Mouse (Mus musculus) layer of hippocampus, postnatal 14 days (tissue): ENCODE data around the gene Traf3ip2. TPM values are rescaled to one million over a fixed set of nuclear protein-coding genes. Genes with fewer than 3 reads are reported as not detected.

Source experiments
- DNase-seq, 2 experiments: peaks; one replicate each; pipeline ENCODE4 v3.0.0; 2021 to 2022; ENCODE audit warnings: low spot score in 2 of 2, mixed read lengths in 1 of 2
- long read RNA-seq, 2 experiments: library from polyadenylated mRNA; stranded (forward); transcript quantifications; one replicate each; pipeline ENCODE4 v2.0.0; 2021
- total RNA-seq, 2 experiments: library from RNA; stranded (reverse); gene quantifications; 2 replicates each; pipeline ENCODE4 v1.2.3; 2021

The Traf3ip2 gene
- total RNA-seq, result 1 to 10 TPM; 3.6 to 4.3 TPM
- long read RNA-seq, experiment 1, partial matches to known transcripts, result 0 of 3 reads
- long read RNA-seq, experiment 1, other reads (novel, unspliced or antisense), result 3 of 3 reads
- long read RNA-seq, experiment 2, partial matches to known transcripts, result 0 of 2 reads
- long read RNA-seq, experiment 2, other reads (novel, unspliced or antisense), result 1 of 2 reads

DNA sequence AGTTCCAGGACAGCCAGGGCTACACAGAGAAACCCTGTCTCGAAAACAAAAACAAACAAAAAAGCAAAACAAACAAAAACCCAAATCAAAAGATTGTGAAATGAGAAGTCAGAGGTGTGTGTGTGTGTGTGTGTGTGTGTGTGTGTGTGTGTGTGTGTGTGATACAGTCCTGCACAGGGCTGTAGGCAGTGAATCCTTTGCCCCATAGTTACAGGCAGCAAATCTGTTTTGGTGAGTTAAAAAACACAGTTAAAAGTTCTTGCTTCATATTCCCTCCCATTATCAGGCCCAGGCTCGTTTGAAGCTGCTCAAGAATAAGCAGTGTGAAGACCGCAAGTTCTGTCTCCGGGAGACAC is at the start of gene Traf3ip2:
Gene Traf3ip2, plus strand, starts transcription at position 302 of the 356 bp plus-strand sequence.
- DNase-seq, result no peak

DNA sequence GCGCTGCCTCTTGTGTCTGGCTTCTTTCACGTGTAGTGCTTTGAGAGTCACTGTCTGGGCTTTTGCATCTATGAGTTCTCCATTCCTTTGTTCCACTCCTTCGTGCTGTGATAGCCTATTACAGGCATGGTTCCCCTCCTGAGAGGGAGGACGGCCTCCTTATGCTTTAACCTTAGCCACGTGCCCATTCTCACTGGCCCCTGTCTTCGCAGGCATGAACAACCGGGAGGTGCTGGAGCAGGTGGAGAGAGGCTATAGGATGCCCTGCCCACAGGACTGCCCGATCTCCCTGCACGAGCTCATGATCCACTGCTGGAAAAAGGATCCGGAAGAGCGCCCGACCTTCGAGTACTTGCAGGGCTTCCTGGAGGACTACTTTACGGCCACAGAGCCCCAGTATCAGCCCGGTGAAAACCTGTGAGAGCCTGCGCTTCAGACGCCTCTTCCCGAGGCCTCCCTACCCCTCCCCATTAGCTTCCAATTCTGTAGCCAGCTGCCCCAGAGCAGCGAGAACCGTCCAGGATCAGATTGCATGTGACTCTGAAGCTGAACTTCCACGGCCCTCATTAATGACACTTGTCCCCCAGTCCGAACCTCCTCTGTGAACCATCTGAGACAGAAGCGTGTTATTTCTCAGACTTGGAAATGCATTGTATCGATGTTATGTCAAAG is 49.0 kb upstream of the Traf3ip2 start:
- no peak for DNase-seq

DNA sequence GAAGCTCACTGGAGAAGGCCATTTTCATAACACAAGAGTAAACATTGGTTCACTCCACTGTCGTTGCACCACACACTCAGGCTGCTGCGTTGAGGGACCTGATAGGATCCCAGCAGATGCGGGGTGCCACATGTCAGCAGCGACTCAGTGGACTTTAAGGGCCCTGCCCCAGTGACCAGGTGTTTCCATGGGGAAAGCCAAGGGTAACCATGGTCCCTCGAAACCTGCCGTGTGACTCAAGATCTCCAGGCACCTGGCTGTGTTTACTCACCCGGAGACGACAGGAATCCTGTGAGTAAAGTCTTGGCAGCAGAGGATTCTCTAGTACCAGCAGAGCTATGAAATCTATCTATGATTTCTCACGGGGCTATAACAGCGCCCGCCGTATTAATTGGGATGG is 45.8 kb upstream of the Traf3ip2 start:
- DNase-seq, result no peak

DNA sequence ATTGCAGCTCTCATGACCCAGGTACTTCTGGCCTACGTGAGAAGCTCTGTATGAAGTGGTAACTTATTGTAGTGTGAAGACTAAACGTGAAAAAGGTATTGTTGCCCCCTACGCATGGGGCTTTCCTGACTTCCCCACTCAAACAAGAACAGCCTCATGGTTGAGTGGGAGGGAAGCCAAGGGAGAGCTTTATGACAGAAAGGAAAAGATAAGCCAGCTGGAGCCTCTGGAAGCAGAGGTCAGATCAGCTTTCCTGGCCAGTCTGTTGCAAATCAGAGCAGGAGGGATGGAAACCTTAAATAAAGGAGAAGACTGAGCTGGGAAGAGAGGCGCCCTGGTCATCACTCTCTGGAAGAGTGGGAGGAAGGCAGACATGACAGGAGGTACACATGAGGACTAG is 43.7 kb upstream of the Traf3ip2 start:
- DNase-seq, result no peak

DNA sequence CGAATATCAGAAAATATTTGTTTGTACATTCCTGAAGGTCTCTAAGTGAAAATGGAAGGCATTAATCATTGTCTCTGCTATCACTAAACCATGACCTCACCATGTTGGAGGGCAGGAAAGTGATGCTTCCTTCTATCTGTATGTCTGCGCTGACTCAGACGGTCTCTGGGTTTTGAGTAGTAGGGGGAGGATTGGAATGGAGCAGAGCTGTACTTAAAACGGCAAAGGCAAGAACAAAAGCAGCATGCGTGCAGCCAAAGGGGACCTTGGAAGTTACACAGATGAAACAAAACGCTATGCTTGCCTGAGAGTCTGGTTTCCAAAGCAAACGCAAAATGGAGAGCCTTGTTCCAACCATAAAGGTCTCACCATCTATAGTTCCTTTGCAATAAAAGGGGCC is 41.7 kb upstream of the Traf3ip2 start:
- DNase-seq, result no peak

DNA sequence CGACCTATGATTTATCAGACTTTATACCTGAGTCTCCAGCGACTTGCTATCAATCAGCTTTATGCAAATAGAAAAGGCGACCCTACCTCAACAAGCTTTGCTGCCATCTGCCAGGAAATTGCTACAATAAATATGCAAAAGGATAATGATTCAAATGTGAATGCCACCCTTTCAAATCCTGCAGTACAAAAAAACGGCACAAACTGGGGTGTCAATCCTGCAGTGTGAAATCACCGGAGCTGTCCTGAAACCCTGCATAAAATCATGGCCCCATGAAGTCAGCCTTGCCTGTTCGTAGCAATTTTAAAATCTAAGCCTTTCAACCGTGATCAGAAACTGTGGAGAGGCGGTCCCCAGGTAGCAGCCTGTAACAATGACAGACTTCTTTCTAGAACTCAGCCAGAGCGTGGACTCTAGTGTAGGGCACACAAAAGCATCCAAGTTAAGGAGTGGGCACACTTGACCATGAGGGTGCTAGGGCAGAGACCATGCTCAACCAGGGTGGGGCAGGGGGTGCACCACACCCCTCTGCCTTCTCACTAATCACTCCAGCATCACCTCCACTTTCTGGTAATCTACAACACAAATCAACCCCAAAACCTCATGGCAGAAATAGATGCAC is 40.6 kb upstream of the Traf3ip2 start:
- no peak for DNase-seq

DNA sequence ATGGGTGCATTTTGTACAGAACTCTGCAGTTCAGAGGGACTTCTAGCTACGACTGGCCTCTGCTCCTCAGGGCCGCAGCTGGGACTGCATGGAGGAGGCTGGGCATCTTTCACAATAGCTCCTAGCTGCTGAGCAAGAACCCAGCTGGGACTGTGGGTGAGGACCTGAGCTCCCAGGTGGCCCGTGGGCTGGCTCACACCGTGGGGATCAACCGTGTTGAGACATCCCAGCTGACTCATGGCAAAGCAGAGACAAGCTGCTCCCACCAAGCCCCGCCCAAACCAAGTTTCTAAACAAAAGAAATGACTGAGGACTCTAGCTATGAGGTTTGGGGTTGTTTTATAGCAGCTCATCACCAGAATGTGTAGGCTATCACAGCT is 40.1 kb upstream of the Traf3ip2 start:
- DNase-seq, result peak; percentile 43 to 66

DNA sequence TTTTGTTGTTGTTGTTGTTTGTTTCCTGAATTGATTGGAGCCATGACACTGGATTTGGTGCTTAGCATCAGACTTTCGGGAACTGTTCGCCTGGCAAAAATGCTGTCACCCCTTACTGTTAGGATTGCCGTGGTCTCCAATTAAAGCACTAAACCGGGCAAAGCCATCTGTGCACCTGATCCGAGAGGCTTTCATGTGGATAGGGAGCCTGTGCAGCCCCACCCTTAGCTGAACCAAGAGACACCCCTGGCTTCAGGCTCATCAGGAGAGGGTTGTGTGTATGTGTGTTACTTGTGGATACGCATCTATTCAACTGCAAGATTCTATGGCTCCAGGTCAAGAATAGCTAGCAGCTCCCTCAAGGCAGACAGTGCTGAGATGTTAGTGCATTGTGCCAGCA is 36.3 kb upstream of the Traf3ip2 start:
- DNase-seq, result no peak

DNA sequence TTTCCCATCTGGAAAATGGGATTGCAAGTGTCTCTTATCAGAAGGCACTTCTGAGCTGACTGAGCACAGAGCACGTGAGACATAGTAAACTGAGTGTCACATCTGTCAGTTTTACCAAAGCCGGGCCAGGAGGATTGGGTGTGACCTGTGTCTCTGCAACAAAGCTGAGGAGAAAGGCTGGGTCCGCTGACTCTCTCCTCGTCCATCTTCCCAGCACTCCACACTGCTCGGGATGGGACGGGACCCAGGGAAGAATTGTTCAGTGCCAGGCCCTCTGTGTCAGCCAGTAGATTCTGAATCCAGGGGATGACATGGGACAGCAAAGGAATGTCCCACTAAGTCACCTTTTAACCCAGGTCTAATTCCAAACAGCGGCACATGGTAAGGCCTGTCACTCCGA is 32.3 kb upstream of the Traf3ip2 start:
- DNase-seq, result no peak

DNA sequence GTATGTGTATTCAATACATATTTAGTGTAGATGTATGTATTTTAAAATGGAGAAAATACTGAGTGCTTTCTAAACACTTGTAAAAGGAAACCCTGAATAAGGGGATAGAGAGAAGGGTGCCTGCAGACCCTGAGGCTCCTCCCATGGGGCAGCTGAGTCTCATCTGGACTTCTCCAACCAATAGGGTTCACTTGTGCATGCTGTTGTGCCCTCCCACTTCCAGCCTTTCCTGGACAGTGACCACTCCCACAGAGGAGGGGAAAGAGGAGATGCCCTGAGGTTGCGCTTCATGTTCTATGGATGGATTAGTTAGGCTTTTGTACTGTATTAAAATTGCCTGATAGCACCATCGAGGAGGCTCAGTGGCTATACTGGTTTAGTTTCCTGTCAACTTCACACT is 30.3 kb upstream of the Traf3ip2 start:
- DNase-seq, result no peak

DNA sequence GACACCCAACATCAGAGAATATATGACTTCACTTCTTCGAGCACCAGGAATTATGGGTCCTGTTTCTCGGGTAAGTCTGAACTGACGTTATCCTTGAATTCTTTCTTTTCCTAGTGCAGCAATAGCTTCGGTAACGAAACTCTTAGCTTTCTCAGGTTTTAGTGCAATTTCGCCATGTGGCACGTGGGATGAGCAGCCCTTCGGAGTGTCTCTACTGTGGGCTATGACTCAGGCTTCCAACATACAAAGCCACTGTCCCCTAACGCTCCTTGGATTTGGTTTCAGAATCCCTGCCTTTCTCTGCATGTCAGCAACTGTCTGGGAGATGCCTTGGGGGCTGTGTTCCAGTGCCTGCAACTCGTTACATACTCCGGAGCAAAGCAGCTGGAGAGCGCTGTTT is 29.0 kb upstream of the Traf3ip2 start:
- DNase-seq, result no peak

DNA sequence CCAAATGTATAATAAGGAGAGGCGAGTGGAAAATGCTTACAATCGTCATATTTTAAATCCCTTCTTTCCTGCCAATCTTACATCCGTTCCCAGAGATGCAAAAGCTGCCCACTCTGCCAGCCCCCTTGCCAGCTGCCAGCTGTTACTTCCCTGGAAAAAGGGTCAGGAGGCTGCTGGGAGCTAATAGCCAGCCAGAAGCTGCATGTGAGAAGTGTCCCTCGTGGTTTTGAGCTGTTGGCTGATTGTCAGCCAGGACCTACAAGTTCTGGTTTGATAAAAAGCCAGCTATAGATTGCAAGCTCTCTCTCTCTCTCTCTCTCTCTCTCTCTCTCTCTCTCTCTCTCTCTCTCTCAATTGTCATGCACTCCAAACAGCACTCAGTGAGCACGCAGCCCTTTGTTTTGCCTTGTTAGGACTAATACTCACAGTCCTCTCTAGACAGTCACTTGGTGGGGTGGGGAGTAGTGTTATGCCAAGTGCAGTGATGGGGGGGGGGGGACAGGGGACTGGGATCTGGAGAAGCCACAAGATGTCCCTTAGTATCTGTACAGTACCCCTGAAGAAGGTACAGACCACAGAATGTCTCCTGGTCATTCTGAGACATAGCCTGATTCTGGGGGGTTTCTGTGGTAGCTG is 25.3 kb upstream of the Traf3ip2 start:
- DNase-seq, result peak in 1 of 2 experiments; percentile 41

DNA sequence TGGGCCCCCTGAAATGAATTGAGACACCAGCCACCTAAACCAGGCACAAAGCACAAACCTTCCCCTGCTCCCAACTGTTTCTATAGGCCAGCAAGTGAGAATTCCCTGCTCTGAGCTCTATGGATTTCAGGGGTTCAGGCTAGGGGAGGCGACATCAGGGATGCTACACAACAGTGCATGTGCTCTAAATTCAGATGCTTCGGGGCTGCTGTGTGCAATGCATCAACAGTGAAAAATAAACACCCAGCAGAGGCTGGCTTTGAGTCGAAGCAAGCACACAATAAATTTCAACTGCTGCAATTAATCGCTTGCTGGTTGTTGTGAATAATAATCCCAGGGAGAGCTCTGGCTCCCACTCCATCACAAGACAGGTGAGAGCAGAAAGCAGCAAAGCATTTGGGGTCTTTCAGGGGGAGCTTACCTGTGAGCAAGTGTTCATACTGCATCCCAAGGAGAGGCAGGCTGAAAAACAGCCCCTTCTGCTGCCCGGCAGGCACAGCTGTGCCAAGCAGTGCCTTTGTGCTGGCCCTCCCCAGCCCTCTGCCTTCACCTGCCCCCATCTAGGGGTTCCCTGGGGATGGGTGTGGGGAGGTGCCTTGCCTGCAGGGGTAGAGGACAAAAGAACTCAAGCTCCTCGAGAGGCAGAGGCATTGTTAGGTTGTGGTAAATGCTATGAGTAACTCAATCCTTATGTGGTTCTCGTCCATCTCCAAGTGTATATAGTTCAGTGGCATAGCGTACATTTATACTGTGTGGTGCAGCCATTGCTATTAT is 24.6 kb upstream of the Traf3ip2 start:
- DNase-seq, result no peak

DNA sequence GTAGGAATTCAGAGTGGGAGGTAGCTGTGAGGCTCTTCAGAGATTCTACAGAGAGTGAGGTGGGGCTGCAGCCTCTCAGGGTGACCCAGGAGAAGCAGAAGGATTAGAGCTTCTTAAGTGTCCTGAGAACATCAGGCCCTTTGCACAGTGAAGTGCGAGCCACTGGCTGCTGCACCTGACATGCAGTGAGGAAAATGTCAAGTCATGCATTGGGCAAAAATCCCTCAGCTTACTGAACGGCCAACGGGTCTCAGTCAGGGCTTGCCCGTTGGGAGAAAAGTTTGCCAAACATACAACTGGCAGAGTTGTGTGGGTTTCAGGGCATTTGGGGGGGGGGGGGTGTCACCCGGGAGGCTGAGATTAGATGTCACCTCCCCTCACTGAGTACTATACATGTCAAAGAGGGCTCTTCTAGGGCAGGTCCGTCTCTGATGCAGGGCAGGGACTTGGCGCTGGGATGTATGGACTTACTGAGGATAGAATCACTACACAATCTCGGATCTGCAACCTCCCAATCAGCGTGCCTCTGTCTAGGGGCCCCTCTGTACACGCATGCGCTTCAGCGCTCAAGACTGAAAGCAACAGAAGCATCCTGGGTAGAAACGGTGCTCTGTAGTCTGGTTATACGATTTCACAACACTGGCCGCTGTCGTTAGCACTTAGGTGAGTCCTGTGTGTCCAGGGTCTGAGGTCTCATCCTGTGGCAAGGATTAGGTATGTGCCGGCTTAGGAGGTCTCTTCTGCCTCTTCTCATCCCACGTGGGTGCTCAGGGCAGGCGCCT is 22.8 kb upstream of the Traf3ip2 start:
- no peak for DNase-seq

DNA sequence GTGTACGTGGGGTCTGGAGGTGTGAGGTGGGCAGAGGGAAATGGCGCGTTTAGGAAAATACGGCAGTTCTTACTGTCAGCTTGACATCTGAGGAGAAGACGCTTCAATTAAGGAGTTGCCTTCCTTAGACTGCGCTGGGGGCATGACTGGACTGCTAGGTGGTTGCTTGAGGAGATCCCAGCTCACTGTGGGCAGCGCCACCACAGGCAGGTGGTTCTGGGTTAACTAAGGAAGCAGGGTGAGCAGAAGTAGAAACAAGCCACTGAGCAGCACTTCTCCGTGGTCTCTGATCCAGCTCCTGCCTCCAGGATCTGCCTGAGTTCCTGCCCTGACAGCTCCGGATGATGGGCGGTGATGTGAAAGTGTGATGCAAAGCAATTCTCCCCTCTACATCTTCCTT is 22.1 kb upstream of the Traf3ip2 start:
- DNase-seq, result no peak

DNA sequence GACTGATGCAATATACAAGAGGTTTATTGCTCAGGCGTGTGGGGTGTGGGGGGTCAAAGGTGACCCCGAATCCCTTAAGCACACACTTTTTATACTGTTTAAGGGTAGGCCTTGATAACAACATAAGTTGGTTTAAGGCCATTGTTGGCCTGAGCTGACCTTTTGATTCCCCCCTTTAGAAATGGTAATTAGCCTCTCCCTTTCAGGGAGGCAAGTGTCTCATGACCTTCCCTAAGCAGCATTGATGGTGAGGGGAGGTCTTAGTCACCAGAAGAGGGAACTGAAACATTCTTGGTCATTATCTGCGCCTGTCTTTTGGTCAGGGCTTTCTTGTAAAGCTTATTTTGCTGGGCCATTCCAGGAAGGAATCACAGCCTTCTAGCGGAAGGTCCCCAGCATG is 20.2 kb upstream of the Traf3ip2 start:
- DNase-seq, result no peak

DNA sequence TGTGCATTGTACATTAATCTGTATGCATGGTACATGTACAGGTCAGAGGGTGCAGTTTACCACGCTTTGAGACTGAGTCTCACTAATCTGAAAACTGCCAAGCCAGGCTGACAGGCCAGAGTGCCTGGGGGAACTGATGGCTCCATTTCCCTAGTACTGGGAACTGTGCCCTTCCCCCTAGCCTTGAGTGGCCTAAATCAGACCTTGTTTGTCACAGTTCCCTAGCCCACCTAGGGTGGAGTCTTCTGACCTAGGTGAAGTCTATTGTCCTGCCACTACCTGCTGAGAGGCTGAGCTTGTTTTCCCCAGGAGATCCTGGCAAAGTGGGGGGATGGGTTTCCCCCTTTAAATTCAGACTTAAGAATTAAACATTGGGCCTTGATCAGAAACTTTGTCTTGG is 18.0 kb upstream of the Traf3ip2 start:
- no peak for DNase-seq

DNA sequence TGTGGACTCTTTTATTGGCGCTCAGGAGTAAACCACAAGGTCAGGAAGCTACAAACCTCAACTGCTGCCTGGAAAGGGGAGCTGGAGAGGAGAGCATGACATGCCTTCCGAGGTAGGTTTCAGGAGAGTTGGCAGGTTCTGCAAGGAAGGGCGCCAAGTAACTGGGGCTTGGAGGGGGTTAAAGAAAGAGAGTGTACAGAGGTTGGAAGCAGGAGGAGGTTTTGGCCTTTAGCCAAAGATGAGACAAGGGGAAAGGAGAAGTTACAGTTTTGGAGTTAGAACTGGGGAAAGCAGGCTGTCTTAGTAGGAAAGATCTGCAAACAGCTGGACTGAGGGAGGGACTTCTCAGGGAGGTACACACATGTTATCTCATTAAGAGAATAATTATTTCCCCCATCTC is 16.9 kb upstream of the Traf3ip2 start:
- DNase-seq, result no peak

DNA sequence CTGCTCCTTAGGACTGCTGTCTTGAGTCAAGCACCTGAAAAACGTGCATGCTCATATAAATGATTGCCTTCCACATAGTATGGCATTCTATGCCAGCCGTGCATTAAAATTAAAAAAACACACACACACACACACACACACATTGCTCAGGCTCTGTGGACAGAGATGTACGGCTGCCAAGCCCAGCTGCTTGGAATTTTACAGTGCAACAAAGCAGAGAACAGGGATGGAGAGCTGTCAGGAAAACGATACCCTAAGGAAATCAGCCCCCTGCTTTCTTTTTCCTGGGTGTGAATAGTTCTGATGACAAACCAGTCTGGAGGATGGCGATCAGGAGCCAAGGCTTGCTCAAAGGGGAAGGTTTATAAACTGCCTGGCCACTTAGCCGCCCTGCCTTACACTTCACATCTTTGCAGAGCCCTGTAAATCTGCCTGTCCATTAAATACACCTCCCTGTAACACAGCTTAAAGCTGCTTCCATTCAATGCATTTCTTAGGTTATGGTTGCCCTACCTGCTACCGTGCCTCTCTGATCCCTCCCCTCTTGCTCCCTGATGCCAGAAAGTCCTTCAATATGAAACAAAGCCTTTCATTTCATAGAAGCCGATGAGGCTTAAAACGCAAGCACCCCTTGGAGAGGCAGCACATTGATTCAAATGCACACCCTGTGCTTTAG is 15.5 kb upstream of the Traf3ip2 start:
- DNase-seq, result no peak

DNA sequence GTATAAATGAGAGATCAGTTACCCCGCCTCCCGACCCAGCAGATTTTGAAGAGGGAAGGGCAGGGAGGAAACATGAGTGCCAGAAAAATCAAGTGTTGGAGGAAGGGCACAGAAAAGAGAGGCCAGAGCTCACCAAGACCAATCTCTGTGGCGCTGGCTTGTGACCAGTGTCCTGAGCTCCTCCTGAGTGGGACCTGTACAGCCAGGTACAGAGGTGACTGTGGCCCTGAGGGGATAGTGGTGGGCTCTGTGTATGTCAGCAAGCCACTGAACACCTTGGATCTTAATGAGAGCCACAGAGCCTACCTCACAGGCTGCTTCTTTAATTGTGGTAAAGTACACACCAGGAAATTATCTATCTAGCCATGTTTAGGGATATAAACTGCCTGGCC is 14.9 kb upstream of the Traf3ip2 start:
- DNase-seq, result no peak
